Mouse (Mus musculus): Measurements from ENCODE around the gene Snap25. TPM values are rescaled to one million over a fixed set of nuclear protein-coding genes. Genes with fewer than 3 reads are reported as not detected.

The Snap25 gene
- total RNA-seq (2023) = not detected

DNA sequence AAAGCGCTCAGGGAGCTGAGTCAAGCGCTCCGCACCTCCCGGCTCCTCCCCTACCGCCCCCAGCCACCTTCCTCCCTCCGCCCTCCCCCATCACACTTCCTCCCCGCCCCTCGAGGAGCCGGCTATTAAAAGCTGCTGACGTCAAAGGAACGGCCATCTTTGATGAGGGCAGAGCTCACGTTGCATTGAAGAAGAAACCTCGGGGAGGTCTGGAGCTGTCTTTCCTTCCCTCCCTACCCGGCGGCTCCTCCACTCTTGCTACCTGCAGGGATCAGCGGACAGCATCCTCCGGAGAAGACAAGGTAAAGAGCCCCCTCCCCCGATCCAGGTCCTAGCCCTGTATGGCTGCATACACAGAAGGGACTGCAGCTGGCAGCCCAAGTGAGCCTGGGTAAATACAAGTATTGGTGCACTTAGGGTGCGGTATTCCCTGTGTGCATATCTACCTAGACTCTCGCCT is at the start of gene Snap25:
Gene Snap25 (plus strand): TSS at position 155 of the 460 bp plus-strand sequence.

Other genes with a start within 250 kb of the Snap25 start
- not detected for gene Ankef1, start 211.5 kb upstream of the Snap25 start, total RNA-seq (2023)
- 10 to 100 TPM in 1 of 2 experiments, not detected in 1; 12.3 TPM for gene AL731706.2, start 172.2 kb downstream of the Snap25 start, total RNA-seq (2023)
- 1 to 10 TPM; 5.1 to 7.6 TPM for gene Slx4ip, start 177.8 kb downstream of the Snap25 start, total RNA-seq (2023)
- gene AL731706.1, start 177.9 kb downstream of the Snap25 start, total RNA-seq (2023) = 1 to 10 TPM; 4.4 to 8.4 TPM
- 1 to 10 TPM; 3.2 to 8.2 TPM for gene Mkks, start 177.9 kb downstream of the Snap25 start, total RNA-seq (2023)

All from monocyte, adult 59 days (primary cell).